Mouse (Mus musculus) hindbrain, embryonic 11.5 days (tissue): ENCODE results near the gene Gpr19. TPM values are rescaled to one million over a fixed set of nuclear protein-coding genes. Genes with fewer than 3 reads are reported as not detected.
A peak's percentile ranks its signal among the peaks of the same experiment; 100 is the strongest.

ENCODE experiments used
- ATAC-seq: fragments of 200-750 bp; cut with Nextera tagmentation; 2 replicates; pipeline ENCODE4 v1.8.0; 2017; ENCODE audit warnings: mild to moderate bottlenecking, moderate TSS enrichment, moderate library complexity; ENCODE audit not compliant: low FRiP score
- DNase-seq: peaks from one replicate; pipeline ENCODE4 v3.0.0-alpha.2; 2015; ENCODE audit warnings: low spot score
- H3K27ac ChIP-seq: fragments of 300-500 bp; sonication (generic); 2 replicates; pipeline ENCODE4 v1.5.1; 2014; ENCODE audit warnings: mild to moderate bottlenecking, low read depth, low read length
- H3K27me3 ChIP-seq: fragments of 300-500 bp; sonication (generic); 2 replicates; pipeline ENCODE4 v1.6.1; 2014; ENCODE audit warnings: mild to moderate bottlenecking, low read length, moderate library complexity, mixed read lengths; ENCODE audit not compliant: control insufficient read depth, insufficient read depth
- H3K36me3 ChIP-seq: fragments of 300-500 bp; sonication (generic); 2 replicates; pipeline ENCODE4 v1.6.1; 2014; ENCODE audit warnings: mild to moderate bottlenecking, low read length, moderate library complexity, mixed read lengths; ENCODE audit not compliant: control insufficient read depth, insufficient read depth
- H3K4me1 ChIP-seq: fragments of 300-500 bp; sonication (generic); replicated peaks from 2 replicates; pipeline ENCODE4 v1.6.1; 2014; ENCODE audit warnings: low read length, mixed read lengths; ENCODE audit not compliant: control insufficient read depth, insufficient read depth
- H3K4me2 ChIP-seq: fragments of 300-500 bp; sonication (generic); replicated peaks from 2 replicates; pipeline ENCODE4 v1.6.1; 2014; ENCODE audit warnings: mild to moderate bottlenecking, low read depth, low read length
- H3K4me3 ChIP-seq: fragments of 300-500 bp; sonication (generic); 2 replicates; pipeline ENCODE4 v1.5.1; 2014; ENCODE audit warnings: low read depth, low read length
- H3K9ac ChIP-seq: fragments of 300-500 bp; sonication (generic); 2 replicates; pipeline ENCODE4 v1.6.1; 2014; ENCODE audit warnings: low read depth, low read length
- H3K9me3 ChIP-seq: fragments of 300-500 bp; sonication (generic); 2 replicates; pipeline ENCODE4 v1.6.1; 2016; ENCODE audit warnings: low read length; ENCODE audit not compliant: control insufficient read depth
- WGBS: fragments of 180-500 bp; shearing (Covaris S2); extraction: QIAGEN DNeasy Blood & Tissue Kit; methylation state at CpG from one replicate; pipeline ENCODE4 v1.1.7; 2014; 5-methylcytosine and 5-hydroxymethylcytosine counted together
- polyA plus RNA-seq: library from polyadenylated mRNA; unstranded; fragments of >200 nt; fragmentation: Nextera tagmentation; extraction: Ambion mirVana; gene quantifications from 2 replicates; pipeline ENCODE4 v1.2.1, GENCODE M21; 2014

The Gpr19 gene
- polyA plus RNA-seq: 27.7 and 29.4 TPM in 2 replicates

DNA sequence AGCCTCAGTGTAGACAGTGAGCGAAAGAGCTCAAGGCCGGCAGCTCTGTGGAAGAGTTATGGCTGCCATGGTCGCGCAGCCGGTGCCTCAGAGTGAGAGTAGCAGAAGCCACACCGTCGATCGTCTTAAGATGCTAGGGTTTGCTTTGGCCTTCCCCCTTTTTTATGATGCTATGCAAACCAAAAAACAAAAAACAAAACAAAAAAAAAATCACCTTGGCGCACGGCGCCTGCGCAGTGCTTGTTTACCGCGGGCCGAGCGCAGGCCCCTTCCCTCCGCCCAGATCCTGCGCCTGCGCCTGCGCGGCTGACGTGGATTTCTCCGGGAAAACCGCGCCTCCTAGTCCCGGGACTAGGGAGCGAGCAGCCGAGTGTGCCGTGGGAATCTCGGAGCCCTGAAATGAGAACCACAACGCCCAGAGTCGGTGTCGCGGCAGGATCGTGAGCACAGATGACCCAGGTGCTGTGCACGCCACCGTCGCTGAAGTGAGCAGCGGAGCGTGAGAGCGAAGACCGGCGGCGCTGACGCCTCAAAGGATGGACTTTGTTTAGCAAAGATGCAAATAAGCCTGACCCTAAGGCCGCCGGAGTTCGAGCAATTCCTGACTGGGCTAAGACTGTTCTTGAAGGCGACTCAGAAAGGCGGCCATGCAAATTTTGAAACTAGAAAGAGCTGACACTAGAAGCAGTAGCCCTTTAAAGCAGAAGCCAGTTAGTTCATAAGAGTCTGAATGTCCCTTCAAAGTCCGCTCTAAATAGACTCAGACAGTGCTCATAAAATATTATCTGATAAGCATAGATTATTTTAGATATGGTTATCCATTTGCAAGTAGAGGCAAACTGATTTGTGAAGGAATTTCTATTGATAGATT lies at the start of gene Gpr19:
Gene Gpr19, minus strand, starts transcription at position 484 of the 871 bp plus-strand sequence.
- peak within 1 kb of the TSS; percentile 100 for H3K27ac ChIP-seq
- H3K36me3 ChIP-seq: no peaks in the 10 kb centered on the region
- peak within 1 kb of the TSS; percentile 51 for H3K4me2 ChIP-seq
- H3K4me3 ChIP-seq: peak within 1 kb of the TSS; percentile 43
- no peaks in the 10 kb centered on the region for H3K9me3 ChIP-seq
- peak within 1 kb of the TSS; percentile 81 for H3K9ac ChIP-seq
- H3K4me1 ChIP-seq: no peaks in the 10 kb centered on the region; the same call in 1 of the 2 replicates
- WGBS: under 1% methylated on average over 51 of the region's 51 CpGs
- ATAC-seq: peak; percentile 94
- DNase-seq: peak; percentile 95
- no peaks in the 10 kb centered on the region for H3K27me3 ChIP-seq

DNA sequence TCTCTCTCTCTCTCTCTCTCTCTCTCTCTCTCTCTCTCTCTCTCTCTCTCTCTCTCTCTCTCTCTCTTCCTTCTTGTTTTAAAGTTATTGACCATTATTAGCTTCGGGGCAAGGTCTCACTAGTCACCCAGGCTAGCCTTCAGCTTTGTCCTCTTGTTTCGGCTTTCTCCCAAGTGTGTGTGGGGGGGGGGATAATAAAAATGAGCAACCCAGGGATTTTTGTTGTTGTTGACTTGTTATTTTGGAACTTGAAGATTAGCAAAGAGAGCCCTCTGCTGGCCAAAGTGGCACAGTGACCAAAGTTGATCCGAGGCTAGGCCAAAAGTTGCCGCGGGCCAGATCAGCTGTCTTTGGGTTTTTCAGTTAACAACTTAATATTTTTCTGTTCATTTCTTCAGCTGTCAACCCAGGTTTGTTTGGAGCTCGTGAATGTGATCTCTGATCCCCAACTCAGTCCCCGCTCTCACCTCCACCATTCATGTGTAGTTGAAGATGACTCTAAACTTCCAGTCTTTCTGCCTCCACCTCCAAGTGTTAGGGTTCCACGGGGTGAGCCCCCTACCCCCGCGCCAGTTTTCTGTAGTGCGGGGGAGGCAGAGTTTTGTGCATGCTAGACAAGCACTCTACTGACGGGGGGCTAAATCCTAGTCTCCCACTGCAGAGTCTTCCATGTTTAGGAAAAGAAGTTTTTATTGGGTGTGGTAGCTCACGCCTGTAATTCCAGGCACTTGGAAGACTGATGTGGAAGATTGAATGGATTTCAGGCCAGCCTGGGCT lies 49.1 kb upstream of the Gpr19 start:
- Histone ChIP-seq H3K4me2 (no peak overlapping the region), H3K27me3 (no peaks in the 10 kb centered on the region), H3K9ac (no peak overlapping the region), H3K9me3 (no peaks in the 10 kb centered on the region), H3K4me3 (no peak overlapping the region), H3K27ac (no peak overlapping the region), H3K36me3 (no peaks in the 10 kb centered on the region), H3K4me1 (no peaks in the 10 kb centered on the region)
- DNase-seq (peak; percentile 76), ATAC-seq (no peak; the same call in 1 of the 2 replicates)
- WGBS: 49% methylated on average over 13 of the region's 13 CpGs

DNA sequence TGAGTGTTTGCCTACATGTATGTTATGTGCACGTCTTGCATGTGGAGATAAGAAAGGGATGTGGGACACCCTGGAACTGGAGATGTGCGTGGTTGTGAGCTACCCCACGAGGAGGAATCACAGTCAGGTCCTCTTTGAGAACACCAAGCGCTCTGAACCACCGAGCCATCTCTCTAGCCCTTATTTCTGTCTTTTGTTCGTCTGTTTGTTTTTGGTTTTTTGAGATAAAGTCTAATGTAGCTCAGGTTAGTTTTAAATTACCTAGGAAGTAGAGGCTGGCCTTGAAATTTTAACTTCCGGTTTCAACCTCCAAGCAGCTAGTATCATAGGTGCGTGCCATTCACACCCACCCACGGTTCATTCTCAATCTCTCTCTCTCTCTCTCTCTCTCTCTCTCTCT lies 48.5 kb upstream of the Gpr19 start:
- no peak overlapping the region for H3K4me2 ChIP-seq
- H3K9me3 ChIP-seq: no peaks in the 10 kb centered on the region
- no peaks in the 10 kb centered on the region for H3K27me3 ChIP-seq
- DNase-seq (no peak), ATAC-seq (no peak)
- no peak overlapping the region for H3K9ac ChIP-seq
- no peak overlapping the region for H3K4me3 ChIP-seq
- 90% methylated on average over 9 of the region's 9 CpGs for WGBS
- no peaks in the 10 kb centered on the region for H3K36me3 ChIP-seq
- no peaks in the 10 kb centered on the region for H3K4me1 ChIP-seq
- H3K27ac ChIP-seq: no peak overlapping the region

DNA sequence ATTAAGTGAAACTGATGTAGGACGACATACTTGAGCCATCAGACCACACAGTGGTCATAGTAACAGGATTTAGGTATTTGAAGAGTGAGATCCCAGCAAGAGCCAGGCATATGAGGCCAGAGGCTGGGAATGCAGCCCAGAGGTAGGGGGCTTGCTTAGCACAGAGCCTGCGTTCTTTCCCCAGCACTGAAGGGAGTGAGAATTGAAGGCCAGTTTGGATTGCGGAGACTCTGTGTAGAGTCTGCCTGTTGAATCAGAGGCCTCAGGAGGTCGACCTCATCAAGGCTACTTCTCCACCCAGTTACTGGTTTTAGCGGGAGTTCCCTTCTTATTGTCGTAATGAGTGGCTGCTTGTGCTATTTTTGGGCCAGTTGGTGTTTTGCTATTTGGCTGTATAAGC lies 47.7 kb upstream of the Gpr19 start:
- Histone ChIP-seq H3K9ac (no peak overlapping the region), H3K4me2 (no peak overlapping the region), H3K9me3 (no peaks in the 10 kb centered on the region), H3K27ac (no peak overlapping the region), H3K27me3 (no peaks in the 10 kb centered on the region), H3K4me1 (no peaks in the 10 kb centered on the region), H3K4me3 (no peak overlapping the region), H3K36me3 (no peaks in the 10 kb centered on the region)
- 78% methylated on average over 6 of the region's 6 CpGs for WGBS
- DNase-seq: no peak
- no peak for ATAC-seq

DNA sequence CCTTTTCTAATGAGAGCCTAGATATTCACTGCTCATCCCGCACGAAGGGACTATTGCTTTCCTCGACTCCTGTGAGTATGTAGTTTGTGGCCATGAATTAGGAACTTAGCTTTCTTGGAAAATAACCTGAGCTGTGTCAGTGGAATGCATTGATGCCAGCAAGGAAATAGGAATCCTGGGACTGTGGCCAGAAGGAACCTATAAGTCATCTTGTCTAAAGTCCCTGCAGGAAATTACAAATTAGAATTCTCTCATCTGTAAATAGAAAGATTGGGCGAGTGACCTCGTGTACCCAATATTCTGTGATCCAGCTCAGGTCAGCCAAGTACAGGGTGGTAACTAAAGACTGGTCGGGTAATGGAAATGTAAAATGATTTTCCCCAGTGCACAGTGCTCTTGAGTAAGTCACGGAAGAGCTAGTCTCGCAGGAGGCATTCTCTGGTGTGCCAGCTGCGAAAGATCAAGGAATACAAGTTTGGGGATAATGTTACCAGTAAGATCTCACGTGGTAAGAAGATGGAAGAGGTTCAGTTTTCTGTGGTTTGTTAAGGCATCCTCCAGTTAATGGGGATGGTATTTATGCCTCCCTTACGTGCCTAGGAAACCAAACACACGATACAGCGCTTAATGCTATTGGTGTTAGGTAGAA lies 45.5 kb upstream of the Gpr19 start:
- Histone ChIP-seq H3K9me3 (no peaks in the 10 kb centered on the region), H3K4me2 (no peak overlapping the region), H3K36me3 (no peaks in the 10 kb centered on the region), H3K4me3 (no peak overlapping the region), H3K9ac (no peak overlapping the region), H3K27ac (no peak overlapping the region), H3K27me3 (no peaks in the 10 kb centered on the region), H3K4me1 (no peaks in the 10 kb centered on the region)
- WGBS: 86% methylated on average over 13 of the region's 13 CpGs
- no peak for ATAC-seq
- DNase-seq: no peak

DNA sequence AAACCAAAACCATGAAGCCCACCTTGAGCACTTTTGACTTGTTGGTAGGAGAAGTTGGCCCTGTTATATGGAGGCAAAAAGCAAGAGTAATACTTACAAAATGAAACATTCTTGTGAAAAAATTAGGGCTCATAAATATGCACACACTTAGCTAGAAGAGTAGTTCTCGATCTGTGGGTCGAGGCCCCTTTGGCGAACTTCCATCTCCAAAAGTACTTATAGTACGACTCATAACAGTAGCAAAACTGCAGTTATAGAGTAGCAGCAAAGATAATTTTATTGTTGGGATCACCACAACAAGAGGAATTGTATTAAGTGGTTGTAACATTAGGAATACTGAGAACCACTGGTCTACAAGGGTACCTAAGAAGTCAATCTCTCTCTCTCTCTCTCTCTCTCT lies 41.4 kb upstream of the Gpr19 start:
- ATAC-seq: no peak
- H3K9ac ChIP-seq: no peak overlapping the region
- H3K9me3 ChIP-seq: no peaks in the 10 kb centered on the region
- no peak overlapping the region for H3K27ac ChIP-seq
- no peaks in the 10 kb centered on the region for H3K27me3 ChIP-seq
- H3K4me3 ChIP-seq: no peak overlapping the region
- no peaks in the 10 kb centered on the region for H3K36me3 ChIP-seq
- H3K4me2 ChIP-seq: no peak overlapping the region
- DNase-seq: no peak
- 95% methylated on average over 4 of the region's 4 CpGs for WGBS
- no peaks in the 10 kb centered on the region for H3K4me1 ChIP-seq

DNA sequence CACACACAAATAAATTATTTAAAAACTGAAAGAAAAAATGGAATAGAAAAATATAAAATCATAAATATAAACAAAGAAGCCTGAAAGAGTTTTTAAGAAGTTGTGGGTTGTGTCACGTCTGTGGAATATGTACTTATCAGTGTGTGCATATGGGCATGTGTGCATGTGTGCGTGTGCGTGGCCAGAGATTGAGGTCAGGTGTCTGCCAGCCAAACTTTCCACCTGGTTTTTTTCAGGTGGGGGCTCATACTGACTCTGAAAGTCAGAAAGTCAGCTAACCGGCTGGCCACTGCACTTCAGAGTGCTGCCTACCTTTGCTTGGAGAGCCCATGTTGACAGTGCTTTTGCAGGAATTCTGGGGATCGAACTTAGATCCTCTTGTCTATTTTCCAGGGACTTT lies 35.9 kb upstream of the Gpr19 start:
- no peak for ATAC-seq
- Histone ChIP-seq H3K4me1 (no peaks in the 10 kb centered on the region), H3K27me3 (no peaks in the 10 kb centered on the region), H3K9ac (no peak overlapping the region), H3K4me3 (no peak overlapping the region), H3K36me3 (no peaks in the 10 kb centered on the region), H3K4me2 (no peak overlapping the region), H3K9me3 (no peaks in the 10 kb centered on the region), H3K27ac (no peak overlapping the region)
- WGBS: 91% methylated on average over 5 of the region's 5 CpGs
- no peak for DNase-seq

DNA sequence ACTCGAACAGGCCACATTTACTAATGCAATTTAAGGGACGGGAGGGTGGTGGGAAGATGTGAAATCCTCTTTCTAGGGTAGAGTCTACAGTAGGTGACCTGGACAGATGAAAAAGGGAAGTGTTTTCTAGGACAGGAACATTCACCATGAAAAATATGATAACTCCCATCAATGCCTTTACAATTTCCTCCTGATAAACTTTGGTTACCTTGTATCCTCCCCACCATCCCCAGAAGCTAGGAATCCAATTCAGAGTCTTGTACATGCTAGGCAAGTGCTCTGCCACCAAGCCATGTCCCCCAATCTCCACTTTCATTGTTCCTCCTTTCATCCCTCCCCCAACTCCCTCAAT lies 34.8 kb upstream of the Gpr19 start:
- no peak for DNase-seq
- Histone ChIP-seq H3K36me3 (no peaks in the 10 kb centered on the region), H3K4me2 (no peak overlapping the region), H3K4me1 (no peaks in the 10 kb centered on the region), H3K27me3 (no peaks in the 10 kb centered on the region), H3K9ac (no peak overlapping the region), H3K9me3 (no peaks in the 10 kb centered on the region), H3K4me3 (no peak overlapping the region), H3K27ac (no peak overlapping the region)
- no peak for ATAC-seq
- WGBS: 79% methylated on average over 2 of the region's 2 CpGs
